Mouse (Mus musculus) cortical plate, adult 2 months (tissue): ENCODE measurements around the gene Sgo2b. TPM values are rescaled to one million over a fixed set of nuclear protein-coding genes. Genes with fewer than 3 reads are reported as not detected.
A peak's percentile ranks its signal among the peaks of the same experiment; 100 is the strongest.

Experiments used
- H3K27ac ChIP-seq: fragments of 200-500 bp; 2 replicates; pipeline ENCODE4 v1.5.1; 2012; ENCODE audit warnings: low read length, control low read depth, inconsistent platforms; ENCODE audit not compliant: insufficient read depth
- H3K4me1 ChIP-seq: fragments of 200-500 bp; 2 replicates; pipeline ENCODE4 v1.6.1; 2011; ENCODE audit warnings: low read length; ENCODE audit not compliant: control insufficient read depth, insufficient read depth
- H3K4me3 ChIP-seq: fragments of 200-500 bp; 2 replicates; pipeline ENCODE4 v1.5.1; 2011; ENCODE audit warnings: mild to moderate bottlenecking, low read length, control low read depth; ENCODE audit not compliant: insufficient read depth
- CTCF ChIP-seq: fragments of 200-500 bp; IDR thresholded peaks from 2 replicates; pipeline ENCODE4 v1.5.1; 2011; ENCODE audit warnings: mild to moderate bottlenecking, control low read depth, low read length; ENCODE audit not compliant: insufficient read depth; ENCODE audit errors: extremely low read depth
- POLR2A ChIP-seq: fragments of 200-500 bp; IDR thresholded peaks from 2 replicates; pipeline ENCODE4 v1.6.1; 2011; ENCODE audit warnings: mild to moderate bottlenecking, low read length, control low read depth; ENCODE audit not compliant: insufficient read depth; ENCODE audit errors: extremely low read depth
- polyA plus RNA-seq: library from polyadenylated mRNA; depleted of rRNA; stranded (reverse); fragments of >200 nt; gene quantifications from 2 replicates; pipeline ENCODE4 v1.2.3, GENCODE M21; 2012

The Sgo2b gene
- polyA plus RNA-seq, 1 experiment: not detected

DNA sequence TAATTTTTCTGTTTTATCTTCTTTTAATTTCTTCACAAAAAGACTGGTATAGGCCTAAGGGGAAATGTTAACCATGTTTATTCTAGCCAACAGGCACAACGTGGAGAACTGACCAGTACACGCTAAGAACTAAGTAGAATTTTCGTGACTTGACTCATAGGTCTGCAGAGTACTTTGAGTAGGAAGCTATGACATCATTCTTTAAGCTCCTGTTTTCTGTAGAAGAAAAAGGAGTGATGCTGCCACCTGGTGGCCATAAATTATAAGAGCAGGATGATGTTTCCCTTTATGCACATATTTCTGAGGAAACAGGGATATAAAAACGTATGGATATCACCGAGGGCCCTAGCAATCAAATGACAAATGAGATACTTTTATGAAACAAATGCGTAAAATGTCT, 74.7 kb downstream of the Sgo2b start:
- TF ChIP-seq CTCF (peak; percentile 21; the same call in 1 of the 2 replicates), POLR2A (no peak)
- Histone ChIP-seq H3K27ac (no peak overlapping the region), H3K4me3 (no peak overlapping the region), H3K4me1 (no peaks in the 10 kb centered on the region)

DNA sequence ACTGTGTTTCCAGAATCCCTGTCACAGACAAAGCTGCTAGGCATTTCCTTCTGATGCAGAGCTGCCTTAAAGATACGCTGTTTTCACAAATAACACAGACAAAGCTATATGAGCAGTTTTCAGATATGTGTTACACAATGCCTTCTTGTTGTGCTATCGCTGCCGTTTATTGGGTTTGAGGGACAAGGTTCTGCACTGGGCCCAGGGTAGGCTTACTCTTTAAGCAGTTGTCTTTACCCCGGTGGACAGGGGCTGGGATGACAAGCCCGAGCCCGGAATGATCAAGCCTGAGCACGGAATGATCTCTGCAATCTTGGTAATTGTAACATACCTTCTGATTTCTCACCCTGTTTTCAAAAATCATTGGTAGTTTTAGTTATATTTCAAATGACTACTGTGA, 75.1 kb downstream of the Sgo2b start:
- Histone ChIP-seq H3K4me1 (no peaks in the 10 kb centered on the region), H3K4me3 (no peak overlapping the region), H3K27ac (no peak overlapping the region)
- TF ChIP-seq CTCF (no peak), POLR2A (no peak)
